Mouse (Mus musculus) Muller cell, postnatal 12 days (primary cell): ENCODE measurements at regions not wholly inside any gene's neighbourhood (a gene's known extent, or its start where the extent isn't known, plus 50 kb on each side); places are given as distances from the start of the nearest gene placed in this dataset.
"Not testable (repeated sequence)": the region's sequence is repeated elsewhere in the genome, so short reads cannot be mapped to it uniquely, and the experiment has no call there.

Experiments used
- DNase-seq: peaks from one replicate; pipeline ENCODE4 v3.0.0-alpha.2; 2015; ENCODE audit errors: inconsistent ontology term

- not testable (repeated sequence) for DNase-seq
These were observed 154.9 kb upstream of the Intu start for GRCm38 (mm10) chr3:40376220-40376619.

- no peak for DNase-seq
These were observed 153.7 kb upstream of the Intu start for GRCm38 (mm10) chr3:40377416-40377815.

- no peak for DNase-seq
These were observed 152.0 kb upstream of the Intu start for GRCm38 (mm10) chr3:40379063-40379462.

GRCm38 (mm10) chr3:40391631-40392030 lies 139.5 kb upstream of the Intu start:
- peak; percentile 56 for DNase-seq

GRCm38 (mm10) chr3:40398184-40398583 lies 132.9 kb upstream of the Intu start:
- no peak for DNase-seq

GRCm38 (mm10) chr3:40403402-40403801 lies 127.7 kb upstream of the Intu start:
- no peak for DNase-seq

- DNase-seq, result no peak
These were observed 125.8 kb upstream of the Intu start for GRCm38 (mm10) chr3:40405095-40405948.

GRCm38 (mm10) chr3:40405949-40406236 lies 125.2 kb upstream of the Intu start:
- DNase-seq, result no peak

- DNase-seq, result peak; percentile 48
These were observed 122.1 kb upstream of the Intu start for GRCm38 (mm10) chr3:40408921-40409488.

GRCm38 (mm10) chr3:40410749-40411310 lies 120.3 kb upstream of the Intu start:
- DNase-seq, result peak; percentile 63

GRCm38 (mm10) chr3:40425183-40425844 lies 105.8 kb upstream of the Intu start:
- DNase-seq, result not testable (repeated sequence)

GRCm38 (mm10) chr3:40426070-40426469 lies 105.0 kb upstream of the Intu start:
- no peak for DNase-seq

- peak; percentile 45 for DNase-seq
These were observed 103.1 kb upstream of the Intu start for GRCm38 (mm10) chr3:40428021-40428420.

GRCm38 (mm10) chr3:40438251-40438650 lies 92.8 kb upstream of the Intu start:
- DNase-seq, result no peak

GRCm38 (mm10) chr3:40441092-40442036 lies 89.7 kb upstream of the Intu start:
- no peak for DNase-seq

GRCm38 (mm10) chr3:40443788-40444595 lies 87.1 kb upstream of the Intu start:
- DNase-seq, result peak; percentile 66

- DNase-seq, result no peak
These were observed 78.1 kb upstream of the Intu start for GRCm38 (mm10) chr3:40452958-40453357.

GRCm38 (mm10) chr3:40453552-40453951 lies 77.5 kb upstream of the Intu start:
- no peak for DNase-seq

- DNase-seq, result no peak
These were observed 75.0 kb upstream of the Intu start for GRCm38 (mm10) chr3:40456070-40456469.

- DNase-seq, result no peak
These were observed 72.6 kb upstream of the Intu start for GRCm38 (mm10) chr3:40458490-40458889.

- DNase-seq, result no peak
These were observed 67.6 kb upstream of the Intu start for GRCm38 (mm10) chr3:40463446-40463845.
